Mouse (Mus musculus) spleen, adult 2 months (tissue): Measurements from ENCODE around the gene Tnrc6b.

ENCODE experiments used
- CTCF ChIP-seq: fragments of 200-500 bp; IDR thresholded peaks from 2 replicates; pipeline ENCODE4 v1.5.1; 2011; ENCODE audit warnings: mild to moderate bottlenecking, inconsistent platforms; ENCODE audit not compliant: insufficient read depth, insufficient read length, insufficient replicate concordance; ENCODE audit errors: extremely low read depth
- POLR2A ChIP-seq: fragments of 200-500 bp; IDR thresholded peaks from 2 replicates; pipeline ENCODE4 v1.6.1; 2011; ENCODE audit warnings: low read depth, low read length, inconsistent platforms

GRCm38 (mm10) chr15:80792556-80792955 is 81.4 kb downstream of the Tnrc6b start:
- TF ChIP-seq POLR2A (no peak), CTCF (no peak)
